Mouse (Mus musculus) liver, adult 2 months (tissue): ENCODE measurements around the gene Olfr211.

ENCODE experiments used
- CTCF ChIP-seq: fragments of 200-500 bp; IDR thresholded peaks from 2 replicates; pipeline ENCODE4 v1.5.1; 2011; ENCODE audit warnings: low read depth, low read length, control low read depth
- POLR2A ChIP-seq: fragments of 200-500 bp; IDR thresholded peaks from 2 replicates; pipeline ENCODE4 v1.6.1; 2011; ENCODE audit warnings: low read length, control low read depth; ENCODE audit not compliant: insufficient read depth; ENCODE audit errors: extremely low read depth

- TF ChIP-seq CTCF = no peak
- TF ChIP-seq POLR2A = no peak
These were observed 3.8 kb upstream of the Olfr211 start for GRCm38 (mm10) chr6:116485081-116485480.
